Comparison of ENCODE assay signal across 8 mouse cellular contexts in the genomic region with DNA sequence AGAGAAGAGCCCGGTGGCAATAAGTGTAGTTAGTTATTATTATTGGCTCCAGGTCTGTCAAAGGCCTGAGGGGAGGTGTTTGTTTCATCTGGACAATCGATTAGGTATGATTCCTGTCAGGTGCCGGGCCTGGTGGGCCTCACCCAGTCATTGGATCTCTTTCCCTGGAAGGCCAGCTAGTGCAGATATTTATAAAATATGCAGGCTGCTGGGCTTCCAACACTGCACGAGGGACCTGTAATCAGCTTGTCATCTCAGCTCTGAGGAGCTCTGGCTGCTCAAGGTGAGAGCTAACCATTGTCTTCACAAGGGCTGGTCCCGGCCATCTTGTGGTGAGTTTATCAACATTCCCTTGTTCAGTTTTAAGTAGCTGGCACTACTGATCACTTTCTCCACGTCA. TPM values are rescaled to one million over a fixed set of nuclear protein-coding genes. Genes with fewer than 3 reads are reported as not detected.
DNase-seq lines count a peak whose midpoint lies in the region; ATAC-seq and TF ChIP-seq lines count a peak whose summit lies in the region.

No protein-coding gene starts in this region.

- no peaks in the 10 kb centered on the region for H3K27me3 ChIP-seq in heart, postnatal 0 days (ENCODE audit: control insufficient read depth, insufficient read depth, low read length)
- no peaks in the 10 kb centered on the region for H3K27me3 ChIP-seq in midbrain, embryonic 11.5 days (ENCODE audit: control insufficient read depth, insufficient read depth, low read length)

- TF ChIP-seq EP300 in heart, postnatal 0 days (IDR thresholded peaks at IDR 0.05; ENCODE audit: low read depth) = no peak

- peak overlapping the region; percentile 63 for H3K4me3 ChIP-seq in heart, postnatal 0 days (ENCODE audit: low read depth, low read length)
- H3K4me3 ChIP-seq in midbrain, embryonic 11.5 days (ENCODE audit: low read depth, low read length) = peak overlapping the region; percentile 57; the same call in 1 of the 2 replicates

- H3K4me2 ChIP-seq in heart, postnatal 0 days (ENCODE audit: low read depth, low read length) = peak overlapping the region; percentile 91
- H3K4me2 ChIP-seq in midbrain, embryonic 11.5 days = peak overlapping the region; percentile 93

- peak; percentile 22 to 33 for DNase-seq in heart, adult 18-20 months
- DNase-seq in heart, adult 11 months = no peak
- DNase-seq in MEL-GATA-1-ER (ENCODE audit: extremely low read depth, low read depth) = peak; percentile 13
- no peak for DNase-seq in heart, postnatal 0 days (ENCODE audit: low spot score)
- peak; percentile 89 for DNase-seq in midbrain, embryonic 11.5 days (ENCODE audit: low spot score, missing footprints)
- no peak for DNase-seq in layer of hippocampus, adult 9-10 months (ENCODE audit: low spot score)
- DNase-seq in cerebellum, adult 9-10 months = no peak

- ATAC-seq in heart, postnatal 0 days (ENCODE audit: insufficient read depth, low read depth) = no peak
- no peak for ATAC-seq in midbrain, embryonic 11.5 days (ENCODE audit: low FRiP score)
- ATAC-seq in monocyte, adult 5-6 weeks (replicated peaks; ENCODE audit: insufficient number of reproducible peaks, low FRiP score, low TSS enrichment, poor library complexity, severe bottlenecking) = no peak

- H3K27ac ChIP-seq in heart, postnatal 0 days (ENCODE audit: low read depth) = peak overlapping the region; percentile 94
- H3K27ac ChIP-seq in midbrain, embryonic 11.5 days (ENCODE audit: low read depth, low read length) = no peak overlapping the region

- peak overlapping the region; percentile 64; the same call in 1 of the 2 replicates for H3K9ac ChIP-seq in heart, postnatal 0 days (replicated peaks; ENCODE audit: low read depth, low read length)
- H3K9ac ChIP-seq in midbrain, embryonic 11.5 days (ENCODE audit: low read length) = peak overlapping the region; percentile 79

- whole genome bisulfite sequencing in heart, postnatal 0 days = 34% methylated on average over 6 of the region's 6 CpGs
- WGBS in midbrain, embryonic 11.5 days = 21% methylated on average over 6 of the region's 6 CpGs

- TF ChIP-seq CTCF in heart, postnatal 0 days (IDR thresholded peaks at IDR 0.05; ENCODE audit: low read depth) = no peak

- no peaks in the 10 kb centered on the region for H3K4me1 ChIP-seq in heart, postnatal 0 days (ENCODE audit: control insufficient read depth, insufficient read depth)
- peaks cover 7% of the 10 kb centered on the region; the same call in 1 of the 2 replicates for H3K4me1 ChIP-seq in midbrain, embryonic 11.5 days (ENCODE audit: control insufficient read depth, insufficient read depth, low read length)

- no peaks in the 10 kb centered on the region for H3K9me3 ChIP-seq in heart, postnatal 0 days (replicated peaks; ENCODE audit: control insufficient read depth, low read length)
- no peaks in the 10 kb centered on the region for H3K9me3 ChIP-seq in midbrain, embryonic 11.5 days (ENCODE audit: control insufficient read depth, low read length)

- no peaks in the 10 kb centered on the region for H3K36me3 ChIP-seq in heart, postnatal 0 days (replicated peaks; ENCODE audit: control insufficient read depth, insufficient read depth, low read length)
- no peaks in the 10 kb centered on the region for H3K36me3 ChIP-seq in midbrain, embryonic 11.5 days (ENCODE audit: control insufficient read depth, insufficient read depth, low read length)

RNA-seq across cellular contexts. Expression of a gene that starts 0.7 kb away (rescaled TPM):
- total RNA-seq in heart, adult 18-20 months (2021) = 1 to 10 TPM; 2.6 to 4.6 TPM
- 7.8 and 12.9 TPM in 2 replicates for total RNA-seq in heart, postnatal 0 days (2014; rRNA removed; ENCODE audit: low replicate concordance)
- 9.0 and 10.6 TPM in 2 replicates for polyA plus RNA-seq in heart, postnatal 0 days (2015; fragmentation: Nextera tagmentation; extraction: Ambion mirVana)
- 53.0 and 58.4 TPM in 2 replicates for polyA plus RNA-seq in midbrain, embryonic 11.5 days (2014; fragmentation: Nextera tagmentation; extraction: Ambion mirVana)
- 79.7 to 125 TPM (median 111 TPM) in 3 replicates for total RNA-seq in monocyte, adult 5-6 weeks (2017)

Comparison
In these comparisons a context has a peak if more than half of its experiments do, and no peak if none do; other contexts are left out.
1. DNase-seq: peak in heart, adult 18-20 months (2 of 2), MEL-GATA-1-ER (single experiment) and midbrain, embryonic 11.5 days (single experiment); none in heart, adult 11 months (single experiment), heart, postnatal 0 days (single experiment), layer of hippocampus, adult 9-10 months (single experiment) and cerebellum, adult 9-10 months (single experiment).